Mouse (Mus musculus): ENCODE measurements around the gene Def6.
"Not testable (repeated sequence)": the region's sequence is repeated elsewhere in the genome, so short reads cannot be mapped to it uniquely, and the experiment has no call there.

The Def6 gene

GRCm38 (mm10) chr17:28209457-28210110 lies 2.0 kb downstream of the Def6 start:
- DNase-seq: no peak

GRCm38 (mm10) chr17:28211921-28212341 lies 4.4 kb downstream of the Def6 start:
- peak; percentile 35 for DNase-seq

GRCm38 (mm10) chr17:28212391-28212790 lies 4.8 kb downstream of the Def6 start:
- DNase-seq: no peak

GRCm38 (mm10) chr17:28213236-28213635 lies 5.7 kb downstream of the Def6 start:
- no peak for DNase-seq

- no peak for DNase-seq
These were observed 9.2 kb downstream of the Def6 start for GRCm38 (mm10) chr17:28216791-28217190.

- peak; percentile 80 for DNase-seq
These were observed 10.4 kb downstream of the Def6 start for GRCm38 (mm10) chr17:28217721-28218649.

- not testable (repeated sequence) for DNase-seq
These were observed 14.9 kb downstream of the Def6 start for GRCm38 (mm10) chr17:28222463-28222862.

- peak; percentile 96 for DNase-seq
These were observed 16.2 kb downstream of the Def6 start for GRCm38 (mm10) chr17:28223561-28224391.

GRCm38 (mm10) chr17:28224615-28225014 lies 17.0 kb downstream of the Def6 start:
- DNase-seq: no peak

- peak; percentile 94 for DNase-seq
These were observed 18.4 kb downstream of the Def6 start for GRCm38 (mm10) chr17:28226014-28226413.

- DNase-seq: no peak
These were observed 22.9 kb downstream of the Def6 start for GRCm38 (mm10) chr17:28230486-28230885.

- DNase-seq: no peak
These were observed 23.6 kb downstream of the Def6 start for GRCm38 (mm10) chr17:28231026-28231736.

GRCm38 (mm10) chr17:28232475-28233060 lies 25.0 kb downstream of the Def6 start, which contains the start of gene Ppard:
Gene Ppard (plus strand): TSS chr17:28232700.
- DNase-seq: peak; percentile 99

- DNase-seq: peak; percentile 66
These were observed 25.6 kb downstream of the Def6 start for GRCm38 (mm10) chr17:28233091-28233731.

- DNase-seq: no peak
These were observed 27.1 kb downstream of the Def6 start for GRCm38 (mm10) chr17:28234641-28235040.

- DNase-seq: no peak
These were observed 28.5 kb downstream of the Def6 start for GRCm38 (mm10) chr17:28235982-28236635.

GRCm38 (mm10) chr17:28236636-28237015 lies 29.0 kb downstream of the Def6 start:
- DNase-seq: no peak

GRCm38 (mm10) chr17:28237362-28237761 lies 29.8 kb downstream of the Def6 start:
- DNase-seq: no peak

- no peak for DNase-seq
These were observed 30.3 kb downstream of the Def6 start for GRCm38 (mm10) chr17:28237874-28238273.

- no peak for DNase-seq
These were observed 33.3 kb downstream of the Def6 start for GRCm38 (mm10) chr17:28240846-28241245.

- DNase-seq: peak; percentile 68
These were observed 34.7 kb downstream of the Def6 start for GRCm38 (mm10) chr17:28242296-28242695.
